Mouse (Mus musculus) MEL (cell line): ENCODE data around the gene Tmem107. TPM values are rescaled to one million over a fixed set of nuclear protein-coding genes. Genes with fewer than 3 reads are reported as not detected.
A peak's percentile ranks its signal among the peaks of the same experiment; 100 is the strongest.

Experiments used
- DNase-seq: peaks from one replicate; pipeline ENCODE4 v3.0.0; 2011; ENCODE audit warnings: low read depth, low spot score
- H3K27ac ChIP-seq: 2 replicates; pipeline ENCODE4 v1.5.1; 2012; ENCODE audit warnings: low read depth, mild to moderate bottlenecking, control low read depth, low read length, moderate library complexity; ENCODE audit not compliant: control insufficient read depth
- H3K27me3 ChIP-seq, 2 experiments: fragments of 150-350 bp in 1 of 2; sonication (generic) in 1 of 2; 2 replicates each; pipeline ENCODE4 v1.6.1; 2012; ENCODE audit warnings: low read length in 2 of 2, mild to moderate bottlenecking in 2 of 2, improper control_type of control experiment in 1 of 2, moderate library complexity in 1 of 2; ENCODE audit not compliant: insufficient read depth in 2 of 2, control insufficient read depth in 1 of 2
- H3K36me3 ChIP-seq, 2 experiments: 2 replicates each; pipeline ENCODE4 v1.6.1; 2012 to 2014; ENCODE audit warnings: low read length in 2 of 2, improper control_type of control experiment in 1 of 2, inconsistent platforms in 1 of 2, mild to moderate bottlenecking in 1 of 2; ENCODE audit not compliant: insufficient read depth in 2 of 2, control insufficient read depth in 1 of 2
- H3K4me1 ChIP-seq, 2 experiments: fragments of 150-350 bp in 1 of 2; sonication (generic) in 1 of 2; 2 replicates each; pipeline ENCODE4 v1.6.1; 2012; ENCODE audit warnings: low read length in 2 of 2, improper control_type of control experiment in 1 of 2, mild to moderate bottlenecking in 1 of 2; ENCODE audit not compliant: insufficient read depth in 2 of 2, control insufficient read depth in 1 of 2
- H3K4me3 ChIP-seq, 2 experiments: fragments of 150-350 bp in 1 of 2; sonication (generic) in 1 of 2; 2 replicates each; pipeline ENCODE4 v1.5.1; 2012; ENCODE audit warnings: low read depth in 2 of 2, low read length in 2 of 2, mild to moderate bottlenecking in 2 of 2, moderate library complexity in 2 of 2, control low read depth in 1 of 2, improper control_type of control experiment in 1 of 2; ENCODE audit not compliant: control insufficient read depth in 1 of 2, insufficient read depth in 1 of 2
- H3K79me2 ChIP-seq: 2 replicates; pipeline ENCODE4 v1.6.1; 2012; ENCODE audit warnings: mild to moderate bottlenecking, low read length, moderate library complexity; ENCODE audit not compliant: control insufficient read depth, poor library complexity, insufficient read depth
- H3K9ac ChIP-seq: 2 replicates; pipeline ENCODE4 v1.6.1; 2012; ENCODE audit warnings: low read depth, mild to moderate bottlenecking, control low read depth, low read length, moderate library complexity; ENCODE audit not compliant: control insufficient read depth, poor library complexity, severe bottlenecking
- H3K9me3 ChIP-seq: fragments of 150-350 bp; sonication (generic); replicated peaks from 2 replicates; pipeline ENCODE4 v1.6.1; 2012; ENCODE audit warnings: mild to moderate bottlenecking, low read length, improper control_type of control experiment, moderate library complexity; ENCODE audit not compliant: insufficient read depth
- BHLHE40 ChIP-seq: IDR thresholded peaks from 2 replicates; pipeline ENCODE4 v1.6.1; 2012; ENCODE audit warnings: low read depth, mild to moderate bottlenecking, inconsistent platforms, low read length, improper control_type of control experiment, borderline replicate concordance
- CHD2 ChIP-seq: IDR thresholded peaks from 2 replicates; pipeline ENCODE4 v1.6.1; 2011; ENCODE audit warnings: low read length, improper control_type of control experiment
- ELF1 ChIP-seq: IDR thresholded peaks from 2 replicates; pipeline ENCODE4 v1.6.1; 2014; ENCODE audit warnings: low read depth, mild to moderate bottlenecking, inconsistent platforms, low read length, improper control_type of control experiment, moderate library complexity
- EP300 ChIP-seq, 2 experiments: IDR thresholded peaks; 2 replicates each; pipeline ENCODE4 v1.6.1; 2011; ENCODE audit warnings: improper control_type of control experiment in 2 of 2, low read length in 2 of 2, low read depth in 1 of 2, mild to moderate bottlenecking in 1 of 2
- KAT2A ChIP-seq: conservative IDR thresholded peaks from 2 replicates; pipeline ENCODE4 v1.6.1; 2012; ENCODE audit warnings: low read depth, low read length, improper control_type of control experiment, inconsistent platforms
- MYC ChIP-seq: IDR thresholded peaks from 2 replicates; pipeline ENCODE4 v1.6.1; 2011; ENCODE audit warnings: low read depth, mild to moderate bottlenecking, low read length, improper control_type of control experiment, moderate library complexity
- NRF1 ChIP-seq: IDR thresholded peaks from 2 replicates; pipeline ENCODE4 v1.6.1; 2014; ENCODE audit warnings: low read depth, mild to moderate bottlenecking, inconsistent platforms, low read length, improper control_type of control experiment, moderate library complexity; ENCODE audit not compliant: poor library complexity, insufficient read depth, severe bottlenecking
- POLR2A ChIP-seq, 2 experiments: IDR thresholded peaks; 2 replicates each; pipeline ENCODE4 v1.6.1; 2011 to 2012; ENCODE audit warnings: low read length in 2 of 2, mild to moderate bottlenecking in 2 of 2, control low read depth in 1 of 2, improper control_type of control experiment in 1 of 2, low read depth in 1 of 2, moderate library complexity in 1 of 2; ENCODE audit not compliant: control insufficient read depth in 1 of 2, insufficient read depth in 1 of 2, poor library complexity in 1 of 2
- POLR2AphosphoS2 ChIP-seq: IDR thresholded peaks from 2 replicates; pipeline ENCODE4 v1.6.1; 2011; ENCODE audit warnings: low read length, improper control_type of control experiment
- RAD21 ChIP-seq: IDR thresholded peaks from 2 replicates; pipeline ENCODE4 v1.6.1; 2011; ENCODE audit warnings: mild to moderate bottlenecking, low read depth, low read length, improper control_type of control experiment
- RCOR1 ChIP-seq: IDR thresholded peaks from 2 replicates; pipeline ENCODE4 v1.6.1; 2012; ENCODE audit warnings: low read depth, mild to moderate bottlenecking, inconsistent platforms, low read length, improper control_type of control experiment
- TBP ChIP-seq: IDR thresholded peaks from 2 replicates; pipeline ENCODE4 v1.8.0; 2011; ENCODE audit warnings: low read depth, low read length, improper control_type of control experiment
- UBTF ChIP-seq: IDR thresholded peaks from 2 replicates; pipeline ENCODE4 v1.6.1; 2012; ENCODE audit warnings: low read depth, mild to moderate bottlenecking, inconsistent platforms, low read length, improper control_type of control experiment, moderate library complexity, borderline replicate concordance; ENCODE audit not compliant: insufficient read depth
- USF1 ChIP-seq: IDR thresholded peaks from 2 replicates; pipeline ENCODE4 v1.6.1; 2014; ENCODE audit warnings: low read depth, mild to moderate bottlenecking, inconsistent platforms, low read length, improper control_type of control experiment, moderate library complexity
- ZC3H11A ChIP-seq: IDR thresholded peaks from 2 replicates; pipeline ENCODE4 v1.6.1; 2012; ENCODE audit warnings: low read depth, mild to moderate bottlenecking, inconsistent platforms, low read length, improper control_type of control experiment
- ZMIZ1 ChIP-seq: IDR thresholded peaks from 2 replicates; pipeline ENCODE4 v1.6.1; 2012; ENCODE audit warnings: low read depth, mild to moderate bottlenecking, inconsistent platforms, low read length, improper control_type of control experiment, moderate library complexity
- polyA plus RNA-seq, 2 experiments: library from polyadenylated mRNA; stranded (reverse) in 1 of 2; unstranded in 1 of 2; fragments of >175 nt in 1 of 2; fragments of >200 nt in 1 of 2; gene quantifications; 2 replicates each; pipeline versions ENCODE4 v1.2.1 to v1.2.4; 2012; ENCODE audit warnings: low replicate concordance in 2 of 2, low read depth in 1 of 2; ENCODE audit not compliant: insufficient read length in 2 of 2, insufficient read depth in 1 of 2, missing spikeins in 1 of 2
- total RNA-seq: library from RNA; depleted of rRNA; stranded (reverse); fragments of 300-350 nt; gene quantifications from 2 replicates; pipeline ENCODE4 v1.2.3, GENCODE M21; 2012

Tmem107 gene
- total and polyA plus RNA-seq, 3 experiments: 47.0 to 79.5 TPM; not detected in 1

- Histone ChIP-seq H3K36me3 (peaks cover 0 to 13% of the 10 kb centered on the region in 2 experiments; a peak in 2 of 4 replicates), H3K4me1 (peaks cover 0 to 22% of the 10 kb centered on the region in 2 experiments; a peak in 3 of 4 replicates), H3K4me3 (peak overlapping the region in 1 of 2 experiments; percentile 16; a peak in 2 of 4 replicates), H3K9me3 (no peaks in the 10 kb centered on the region), H3K9ac (peak overlapping the region; percentile 4), H3K27me3 (no peaks in the 10 kb centered on the region), H3K79me2 (no peaks in the 10 kb centered on the region; the same call in 1 of the 2 replicates), H3K27ac (no peak overlapping the region)
- peak; percentile 48 for DNase-seq
- TF ChIP-seq EP300 (IDR thresholded peaks at IDR 0.05; ENCODE audit: low read depth in 1 of 2, low read length in 2 of 2) (no peak), UBTF (no peak), BHLHE40 (no peak), CHD2 (no peak), ZC3H11A (no peak), ELF1 (no peak), USF1 (no peak)
Observed at GRCm38 (mm10) chr11:69038173-69038572, 32.4 kb upstream of the Tmem107 start.

GRCm38 (mm10) chr11:69045531-69046394 is 24.8 kb upstream of the Tmem107 start, which contains the start of gene Aurkb:
Gene Aurkb, plus strand, starts transcription at chr11:69045647.
- DNase-seq: peak; percentile 97
- TF ChIP-seq POLR2A (IDR thresholded peaks at IDR 0.05; ENCODE audit: control insufficient read depth in 1 of 2, insufficient read depth in 1 of 2, low read depth in 1 of 2, low read length in 2 of 2, poor library complexity in 1 of 2) (peak; percentile 83 to 93; a peak in 3 of 4 replicates), TBP (peak; percentile 84), UBTF (peak; percentile 69; the same call in 1 of the 2 replicates), NRF1 (no peak)
- H3K79me2 ChIP-seq: peaks cover 35% of the 10 kb centered on the region
- H3K9me3 ChIP-seq: no peaks in the 10 kb centered on the region
- no peaks in the 10 kb centered on the region for H3K27me3 ChIP-seq
- H3K4me3 ChIP-seq: peak within 1 kb of the TSS; percentile 67 to 83
- peaks cover 12 to 17% of the 10 kb centered on the region in 2 experiments for H3K36me3 ChIP-seq
- H3K9ac ChIP-seq: peak within 1 kb of the TSS; percentile 81
- H3K27ac ChIP-seq: peak within 1 kb of the TSS; percentile 85
- H3K4me1 ChIP-seq: peaks cover 3 to 11% of the 10 kb centered on the region in 2 experiments; a peak in 3 of 4 replicates

DNA sequence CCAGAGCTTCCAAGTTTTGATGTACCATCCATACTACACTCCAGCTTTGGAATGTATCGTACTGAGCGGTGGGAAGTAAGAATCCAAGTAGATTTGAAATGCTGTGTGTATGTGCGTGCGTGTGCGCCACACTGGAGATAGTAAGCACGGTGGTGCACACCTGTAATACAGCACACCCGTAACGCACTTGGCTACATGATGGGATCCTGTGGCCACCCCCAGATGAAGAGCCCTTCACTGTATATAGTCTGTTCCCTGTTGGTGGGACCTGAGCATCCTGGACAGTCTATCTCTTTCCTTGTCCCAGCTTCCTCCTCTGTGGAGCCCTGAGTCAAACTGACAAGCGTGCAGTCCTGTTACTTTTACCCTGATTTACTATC is 24.2 kb upstream of the Tmem107 start:
- peaks cover 3 to 11% of the 10 kb centered on the region in 2 experiments; a peak in 3 of 4 replicates for H3K4me1 ChIP-seq
- peaks cover 35% of the 10 kb centered on the region for H3K79me2 ChIP-seq
- TF ChIP-seq KAT2A (no peak), ZMIZ1 (no peak), RCOR1 (no peak), RAD21 (no peak), MYC (no peak), POLR2AphosphoS2 (no peak), NRF1 (no peak), CHD2 (no peak)
- peaks cover 15 to 17% of the 10 kb centered on the region in 2 experiments for H3K36me3 ChIP-seq
- H3K27me3 ChIP-seq: no peaks in the 10 kb centered on the region
- H3K9ac ChIP-seq: peak overlapping the region; percentile 72
- peak overlapping the region; percentile 76; the same call in 1 of the 2 replicates for H3K27ac ChIP-seq
- H3K4me3 ChIP-seq: peak overlapping the region; percentile 67 to 83
- no peaks in the 10 kb centered on the region for H3K9me3 ChIP-seq
- DNase-seq: peak; percentile 58
